Mouse (Mus musculus) right cerebral cortex, adult 2 months (tissue): ENCODE measurements around the gene Pip4k2b.
"Not testable (repeated sequence)": the region's sequence is repeated elsewhere in the genome, so short reads cannot be mapped to it uniquely, and the experiment has no call there.

Experiments used
- DNase-seq, 2 experiments: peaks; one replicate each; pipeline ENCODE4 v3.0.0; 2021 to 2022; ENCODE audit warnings: low spot score in 2 of 2

Pip4k2b gene

GRCm38 (mm10) chr11:97714784-97715760 is 29.4 kb downstream of the Pip4k2b start:
- DNase-seq = peak; percentile 28 to 45

- DNase-seq = no peak
Observed at GRCm38 (mm10) chr11:97714356-97714755, 30.1 kb downstream of the Pip4k2b start.

GRCm38 (mm10) chr11:97713896-97714295 is 30.6 kb downstream of the Pip4k2b start:
- no peak for DNase-seq

- DNase-seq = no peak
Observed at GRCm38 (mm10) chr11:97712286-97712685, 32.2 kb downstream of the Pip4k2b start.

- no peak for DNase-seq
Observed at GRCm38 (mm10) chr11:97711200-97711900, 33.2 kb downstream of the Pip4k2b start.

- not testable (repeated sequence) for DNase-seq
Observed at GRCm38 (mm10) chr11:97710067-97710466, 34.4 kb downstream of the Pip4k2b start.

GRCm38 (mm10) chr11:97703039-97703826 is 41.3 kb downstream of the Pip4k2b start, which contains the start of gene Psmb3:
Psmb3 (plus strand) TSS chr11:97703399.
- peak; percentile 100 for DNase-seq

GRCm38 (mm10) chr11:97702393-97702745 is 42.1 kb downstream of the Pip4k2b start:
- DNase-seq = peak; percentile 91 to 95

GRCm38 (mm10) chr11:97701581-97702392 is 42.7 kb downstream of the Pip4k2b start:
- DNase-seq = no peak

- no peak for DNase-seq
Observed at GRCm38 (mm10) chr11:97700746-97701580, 43.5 kb downstream of the Pip4k2b start.

GRCm38 (mm10) chr11:97700003-97700745 is 44.3 kb downstream of the Pip4k2b start, which contains the start of gene Pcgf2:
Pcgf2 (minus strand) TSS chr11:97700497.
- DNase-seq = peak; percentile 69 to 76

GRCm38 (mm10) chr11:97699626-97700002 is 44.9 kb downstream of the Pip4k2b start:
- peak; percentile 83 to 85 for DNase-seq

GRCm38 (mm10) chr11:97698741-97699611 is 45.5 kb downstream of the Pip4k2b start:
- no peak for DNase-seq

GRCm38 (mm10) chr11:97697891-97698529 is 46.5 kb downstream of the Pip4k2b start:
- no peak for DNase-seq

- DNase-seq = no peak
Observed at GRCm38 (mm10) chr11:97697199-97697890, 47.2 kb downstream of the Pip4k2b start.

- DNase-seq = no peak
Observed at GRCm38 (mm10) chr11:97696669-97697068, 47.8 kb downstream of the Pip4k2b start.
